Mouse (Mus musculus) heart, adult 8-10 months (tissue): ENCODE results near the gene Gm28635. TPM values are rescaled to one million over a fixed set of nuclear protein-coding genes. Genes with fewer than 3 reads are reported as not detected.
"Not testable (repeated sequence)": the region's sequence is repeated elsewhere in the genome, so short reads cannot be mapped to it uniquely, and the experiment has no call there.

Experiments
- DNase-seq: peaks from one replicate; pipeline ENCODE4 v3.0.0; 2022; ENCODE audit warnings: low spot score
- total RNA-seq, 4 experiments: library from RNA; stranded (reverse); gene quantifications; 2 replicates each; pipeline ENCODE4 v1.2.4; 2022

Gm28635 gene
- total RNA-seq, 4 experiments from 2014 or later, result 2.7 to 9.6 (median 4.9) TPM

DNA sequence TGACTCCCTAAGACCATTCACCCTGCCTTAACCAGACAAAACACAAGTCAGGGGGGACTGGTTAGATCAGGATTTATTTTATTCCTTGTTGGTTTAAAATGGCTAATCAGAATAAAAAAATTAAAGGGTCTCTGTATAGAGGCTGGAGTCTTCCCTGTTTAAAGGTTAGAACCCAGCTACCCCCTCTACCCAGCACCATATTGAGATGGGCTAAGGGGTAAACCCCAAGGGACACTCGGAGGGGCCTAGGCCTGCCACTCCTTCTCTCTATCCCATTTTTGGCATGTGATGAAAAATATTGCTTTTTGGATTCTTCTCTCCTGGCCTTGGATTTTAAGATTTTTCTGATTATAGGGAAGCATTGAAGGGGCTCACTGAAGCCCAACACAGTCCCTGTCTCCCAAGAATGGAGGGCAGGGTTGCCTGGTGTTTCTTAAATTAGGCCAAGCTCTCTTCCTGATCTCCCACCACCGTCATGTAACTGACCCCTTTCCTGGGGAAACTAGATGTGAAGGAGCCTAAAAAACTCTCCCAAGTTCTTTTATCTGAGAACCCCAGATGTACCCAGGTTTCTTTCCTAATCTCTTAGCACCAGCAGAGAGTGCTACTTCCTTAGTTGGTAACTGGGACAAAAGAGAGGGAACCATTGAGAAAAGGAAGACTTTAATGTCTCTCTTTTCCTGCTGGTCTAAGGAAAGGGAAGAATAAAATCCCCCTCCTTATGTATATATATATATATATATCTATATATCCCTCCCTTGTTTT, 10.4 kb upstream of the Gm28635 start:
- no peak for DNase-seq

DNA sequence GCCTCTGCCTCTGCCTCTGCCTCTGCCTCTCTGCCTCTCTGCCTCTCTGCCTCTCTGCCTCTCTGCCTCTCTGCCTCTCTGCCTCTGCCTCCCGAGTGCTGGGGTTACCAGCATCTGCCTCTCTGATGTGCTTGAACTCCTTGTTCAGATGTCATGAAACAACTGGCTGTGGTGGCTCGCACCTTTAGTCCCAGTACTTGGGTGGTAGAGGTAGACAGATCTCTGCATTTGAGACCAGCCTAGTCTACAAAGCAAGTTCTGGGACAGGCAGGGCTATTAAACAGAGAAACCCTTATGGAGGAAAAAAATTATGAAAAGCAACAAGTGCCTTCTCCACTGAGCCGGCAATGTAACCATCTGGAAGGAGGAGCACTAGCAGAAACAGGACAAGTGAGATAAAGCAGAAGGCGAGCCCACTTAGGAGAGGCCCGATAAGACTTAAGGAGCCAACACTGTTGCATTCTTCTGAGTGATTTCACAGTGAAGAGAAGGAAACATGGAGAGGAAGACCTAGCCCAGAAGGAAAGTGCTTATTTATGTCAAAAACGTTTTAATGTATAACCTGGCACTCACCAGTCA, 4.9 kb upstream of the Gm28635 start:
- DNase-seq, result no peak

DNA sequence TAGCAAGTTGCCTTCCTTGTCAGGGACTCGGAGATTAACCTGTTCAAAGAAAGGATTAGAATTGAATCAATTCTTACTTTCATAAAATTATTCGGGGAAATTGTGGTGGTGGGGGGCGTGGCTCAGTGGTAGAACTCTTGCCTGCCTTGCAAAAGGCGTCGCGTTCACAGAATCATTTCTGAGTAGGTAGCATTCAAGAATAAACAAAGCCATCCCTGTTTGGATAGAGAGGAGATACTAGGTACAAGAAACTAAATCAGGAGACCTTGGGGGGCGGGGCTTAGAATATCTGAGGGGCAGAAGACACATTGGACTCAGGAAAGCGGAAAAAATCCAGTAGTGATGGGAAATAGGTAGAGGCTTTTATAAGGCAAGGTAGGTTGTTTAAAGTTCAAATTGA, 1.2 kb upstream of the Gm28635 start, which contains the start of gene Tmx2:
Gene Tmx2, minus strand, starts transcription at position 125 of the 400 bp plus-strand sequence.
- no peak for DNase-seq

DNA sequence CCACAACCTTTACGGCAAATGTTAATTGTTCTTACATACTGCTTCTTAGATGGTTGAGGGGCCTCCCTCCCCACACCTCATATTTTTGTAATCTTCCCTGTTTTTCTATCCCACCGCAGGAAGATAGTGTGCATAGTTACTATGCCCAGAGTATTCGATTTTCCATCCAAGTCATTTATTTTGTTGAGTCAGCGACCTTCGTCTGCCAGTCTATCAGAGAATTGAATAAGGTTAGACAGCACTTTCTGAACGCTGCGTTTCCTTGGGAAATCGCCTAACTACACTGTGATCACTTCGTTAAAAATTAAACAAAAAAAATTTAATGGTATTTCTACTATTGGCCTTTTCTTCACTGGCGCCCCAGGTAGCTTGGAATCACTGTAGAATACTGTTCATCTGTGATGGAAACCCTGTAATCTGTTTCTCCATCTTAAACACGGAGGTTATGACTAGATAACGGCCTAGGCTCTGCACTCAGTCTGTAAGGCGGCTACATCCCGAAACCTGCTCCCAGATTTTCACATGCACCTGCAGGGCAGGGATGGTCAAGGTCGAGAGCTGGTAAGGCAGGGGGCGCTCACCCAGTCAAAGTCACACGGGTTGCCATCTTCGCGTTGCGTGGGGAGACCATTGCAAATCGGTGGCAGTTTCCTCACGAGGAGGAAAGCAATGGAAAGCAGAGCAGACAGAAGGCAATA, 422 bp downstream of the Gm28635 start:
- DNase-seq, result no peak

DNA sequence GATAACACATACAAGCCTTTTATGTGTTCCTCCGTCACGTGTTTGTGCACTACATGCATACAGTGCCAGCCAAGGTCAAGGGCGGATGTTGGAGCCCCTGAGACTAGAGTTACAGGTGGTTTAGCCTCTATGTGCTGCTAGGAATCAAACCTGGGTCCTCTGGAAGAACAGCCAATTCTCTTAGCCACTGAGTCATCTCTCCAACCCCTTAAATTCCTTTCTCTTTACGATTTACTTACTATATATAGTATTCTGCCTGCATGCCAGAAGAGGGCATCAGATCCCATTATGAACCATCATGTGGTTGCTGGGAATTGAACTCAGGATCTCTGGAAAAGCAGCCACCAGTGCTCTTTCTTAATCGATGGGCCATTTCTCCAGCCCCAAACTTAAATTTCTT, 6.3 kb downstream of the Gm28635 start:
- DNase-seq, result not testable (repeated sequence)

DNA sequence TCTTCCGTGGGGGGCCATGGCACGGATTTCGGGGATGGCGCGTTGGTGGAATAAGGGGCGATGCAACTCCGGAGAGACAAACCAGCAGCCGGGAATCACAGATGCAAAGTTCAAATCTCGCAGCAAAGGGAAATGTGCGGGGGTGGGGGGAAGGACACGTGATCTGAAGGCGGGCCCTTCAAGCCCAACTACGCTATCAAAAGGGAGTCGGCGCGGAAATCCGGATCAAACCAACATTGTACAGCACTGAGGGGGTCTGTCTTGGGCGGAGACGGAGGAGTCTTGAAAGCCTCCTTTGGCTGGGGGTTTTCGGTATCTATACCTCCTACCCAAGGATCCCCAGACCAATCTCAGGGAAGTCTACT, 7.3 kb downstream of the Gm28635 start, which contains the start of gene Selenoh:
Gene Selenoh, minus strand, starts transcription at position 202 of the 365 bp plus-strand sequence.
- DNase-seq, result peak; percentile 86

DNA sequence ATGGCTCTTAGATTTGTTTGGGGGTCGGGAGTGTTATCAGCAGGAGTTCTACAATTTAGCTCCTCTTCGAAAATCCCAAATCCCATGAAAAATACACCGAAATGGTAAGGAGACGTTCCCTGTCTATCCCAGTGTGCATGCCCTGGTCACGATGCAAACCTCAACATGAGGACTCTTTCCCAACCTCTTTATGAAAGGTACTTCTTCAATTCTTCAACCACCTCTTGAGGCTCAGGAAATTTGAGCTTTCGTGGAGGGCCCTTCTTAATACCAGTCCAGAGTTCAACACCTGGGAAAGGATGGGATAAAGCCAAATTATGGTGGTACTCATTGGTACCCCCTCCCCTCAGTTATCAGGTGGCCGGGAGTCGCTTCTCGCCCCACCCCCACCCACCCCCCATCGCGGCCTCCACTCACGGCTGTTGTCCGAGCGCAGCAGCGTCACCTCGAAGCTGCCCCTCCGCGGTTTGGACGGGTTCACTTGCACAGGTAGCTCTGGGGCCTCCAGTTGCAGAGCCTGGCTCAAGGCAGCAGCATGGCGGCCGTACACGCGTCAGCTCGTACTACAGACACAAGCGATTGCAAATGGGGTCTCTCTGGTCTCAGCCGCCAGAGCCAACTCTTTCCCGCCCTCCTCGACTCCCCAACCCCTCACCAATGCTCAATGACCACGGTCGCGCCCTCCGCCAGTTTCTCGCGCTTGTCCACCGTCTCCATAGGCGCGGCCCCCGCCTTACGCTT, 7.8 kb downstream of the Gm28635 start:
- no peak for DNase-seq

DNA sequence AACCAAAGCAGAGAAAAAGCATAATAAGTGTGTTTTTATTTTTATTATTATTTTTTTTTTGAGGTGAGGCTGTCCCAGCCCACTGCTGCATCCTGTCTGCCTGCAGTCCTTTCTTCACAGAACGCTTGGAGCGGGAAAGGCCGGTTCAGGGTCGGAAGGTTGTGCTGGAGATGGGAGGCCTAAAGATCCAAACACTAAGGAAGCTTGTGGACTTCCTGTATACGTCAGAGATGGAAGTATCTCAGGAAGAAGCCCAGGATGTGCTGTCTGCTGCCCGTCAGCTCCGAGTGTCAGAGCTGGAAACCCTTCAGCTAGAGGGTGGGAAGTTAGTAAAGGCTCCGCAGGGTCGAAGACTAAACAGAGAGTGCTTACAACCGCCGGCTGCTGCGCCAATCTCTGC, 11.8 kb downstream of the Gm28635 start:
- no peak for DNase-seq

DNA sequence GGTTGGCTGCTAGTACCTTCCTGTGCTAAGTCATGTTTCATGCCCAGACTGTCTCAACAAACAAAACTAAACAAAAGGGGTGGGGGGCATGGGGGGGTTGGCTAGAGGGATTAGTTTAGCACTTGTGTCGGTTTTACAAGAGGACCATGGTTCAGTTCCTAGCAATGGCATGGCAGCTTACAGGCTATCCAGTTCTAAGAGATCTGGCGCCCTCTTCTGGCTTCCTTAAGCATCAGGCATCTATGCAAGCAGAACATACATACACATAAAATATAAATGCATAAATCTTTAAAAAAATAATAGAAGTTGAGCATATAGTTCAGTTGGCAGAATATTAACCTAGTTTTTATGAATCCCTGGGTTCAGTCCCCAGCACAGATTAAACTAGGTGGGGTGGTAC, 15.0 kb downstream of the Gm28635 start:
- peak; percentile 42 for DNase-seq

DNA sequence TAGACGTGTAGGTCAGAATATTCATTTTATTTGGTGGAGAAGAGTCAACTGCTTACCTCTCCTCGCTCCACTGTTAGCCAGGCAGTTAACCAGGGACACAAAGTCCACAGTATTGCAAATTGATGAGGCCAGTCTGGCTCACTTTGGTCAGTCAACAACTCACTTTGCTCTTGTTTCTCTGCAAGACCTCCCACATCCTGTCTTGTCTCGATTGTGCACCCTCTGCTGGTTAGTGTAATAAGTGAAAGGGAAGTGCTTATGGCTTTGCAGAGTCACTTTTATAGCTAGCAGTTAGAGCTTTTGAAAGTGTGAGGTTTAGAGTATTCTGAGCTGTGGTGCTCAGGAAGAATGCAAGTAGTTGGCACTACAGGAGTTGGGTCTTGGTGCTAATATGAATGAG, 17.6 kb downstream of the Gm28635 start:
- DNase-seq, result peak; percentile 79

DNA sequence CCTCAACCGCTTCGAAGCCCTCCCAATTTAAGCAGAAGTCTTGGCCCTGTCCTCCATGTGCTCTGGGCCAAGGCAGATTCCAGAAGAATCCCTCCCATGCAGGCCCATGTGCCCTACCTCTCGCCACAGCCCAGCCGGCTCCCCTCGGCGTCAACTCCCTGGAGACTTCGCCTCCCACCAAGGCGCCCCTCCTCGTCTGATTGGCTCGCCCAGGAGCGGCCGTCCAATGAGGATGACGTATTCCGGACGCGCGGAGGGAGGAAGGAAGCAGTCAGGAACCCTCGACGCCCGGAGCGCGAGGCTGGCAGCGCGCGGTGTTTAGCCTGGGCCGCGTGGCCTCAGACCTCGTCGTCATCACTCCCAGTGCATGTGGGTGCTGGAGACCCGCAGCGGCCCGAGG, 19.0 kb downstream of the Gm28635 start, which contains the start of gene Btbd18:
Gene Btbd18, plus strand, starts transcription at position 274 of the 400 bp plus-strand sequence.
- no peak for DNase-seq

DNA sequence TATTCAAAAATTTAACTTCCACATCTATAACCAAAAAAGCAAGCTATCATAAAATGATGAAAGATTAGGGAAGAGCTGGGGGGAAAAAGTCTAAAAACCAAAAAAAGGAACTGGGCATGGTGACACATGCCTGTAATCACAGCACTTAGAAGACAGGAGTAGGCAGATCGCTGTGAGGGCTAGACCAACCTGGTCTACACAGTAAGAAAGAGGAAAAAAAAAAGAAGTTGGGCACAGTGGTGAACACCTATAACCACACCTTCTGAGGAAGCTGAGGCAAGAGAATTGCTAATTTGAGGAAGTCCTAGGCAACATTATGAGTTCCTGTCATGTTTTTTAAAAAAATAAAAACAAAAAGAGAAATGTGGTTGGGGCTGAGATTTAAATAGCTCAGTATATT, 22.0 kb downstream of the Gm28635 start:
- DNase-seq, result no peak

DNA sequence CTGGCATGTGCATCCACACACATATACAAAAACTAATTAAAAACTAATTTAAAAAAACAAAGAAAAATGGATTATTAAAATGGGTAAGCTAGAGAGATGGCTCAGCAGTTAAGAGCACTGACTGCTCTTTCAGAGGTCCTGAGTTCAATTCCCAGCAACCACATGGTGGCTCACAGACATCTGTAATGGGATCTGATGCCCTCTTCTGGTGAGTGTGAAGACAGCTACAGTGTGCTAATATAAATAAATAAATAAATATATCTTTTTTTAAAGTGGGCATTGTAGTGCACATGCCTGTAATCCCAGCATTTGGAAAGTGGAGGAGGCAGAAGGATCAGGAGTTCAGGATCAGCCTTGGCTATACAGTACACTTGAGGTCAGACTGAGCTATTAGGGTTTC, 24.5 kb downstream of the Gm28635 start:
- DNase-seq, result no peak

DNA sequence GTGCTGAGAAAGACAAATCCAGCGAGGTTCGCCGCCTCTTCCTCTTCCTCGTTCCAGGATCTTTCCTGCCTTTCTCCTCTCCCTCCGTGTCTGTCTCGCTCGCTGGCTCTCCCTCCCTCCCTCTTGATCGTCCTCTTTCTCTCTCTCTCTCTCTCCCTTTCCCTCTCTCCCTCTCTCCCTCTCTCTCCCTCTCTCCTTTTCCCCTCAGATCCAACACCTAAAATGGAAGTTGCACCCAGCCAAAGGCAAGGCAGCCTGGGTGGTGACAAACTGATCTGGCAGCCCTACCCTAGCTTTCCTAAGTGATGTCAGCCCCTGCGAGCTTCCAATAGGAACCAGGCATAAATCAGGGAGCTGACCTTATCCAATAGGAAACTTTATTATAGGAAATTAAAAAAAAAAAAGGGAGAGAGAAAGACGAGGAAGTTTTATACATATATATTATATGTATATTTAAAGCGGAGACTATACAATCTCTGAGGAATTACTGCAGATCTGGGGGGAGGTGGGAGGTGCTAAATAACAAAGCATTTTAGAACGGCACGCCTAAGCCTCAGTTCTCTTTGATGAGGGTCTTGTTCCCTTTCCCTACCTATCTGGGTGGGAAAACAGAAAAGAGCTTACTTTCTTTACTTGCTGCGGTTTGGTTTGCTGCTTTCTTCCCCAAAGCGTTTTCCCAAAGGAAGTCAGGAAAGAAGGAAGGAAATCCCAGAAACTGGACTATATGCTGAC, 27.2 kb downstream of the Gm28635 start, which contains the start of gene Ctnnd1:
Gene Ctnnd1, minus strand, starts transcription at position 302 of the 732 bp plus-strand sequence.
- DNase-seq, result peak; percentile 94

DNA sequence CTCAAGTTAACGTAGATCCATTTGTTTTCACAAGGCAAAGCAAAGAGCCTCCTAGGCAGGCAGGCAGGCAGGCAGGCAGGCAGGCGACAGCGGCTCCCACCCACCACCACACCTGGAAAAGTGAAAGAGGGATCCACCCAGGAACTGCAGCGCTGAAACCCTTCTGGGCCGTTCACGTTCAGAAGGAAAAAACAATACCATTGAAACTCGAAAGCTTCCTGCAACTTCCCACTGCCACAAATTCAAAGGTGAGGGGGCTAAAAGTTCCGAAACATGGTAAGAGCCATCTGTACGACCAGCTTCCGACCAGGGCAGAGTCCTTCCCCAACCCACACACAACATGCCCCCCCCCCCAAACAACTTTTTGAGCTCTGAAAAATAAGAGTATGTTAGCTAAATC, 28.2 kb downstream of the Gm28635 start:
- no peak for DNase-seq

DNA sequence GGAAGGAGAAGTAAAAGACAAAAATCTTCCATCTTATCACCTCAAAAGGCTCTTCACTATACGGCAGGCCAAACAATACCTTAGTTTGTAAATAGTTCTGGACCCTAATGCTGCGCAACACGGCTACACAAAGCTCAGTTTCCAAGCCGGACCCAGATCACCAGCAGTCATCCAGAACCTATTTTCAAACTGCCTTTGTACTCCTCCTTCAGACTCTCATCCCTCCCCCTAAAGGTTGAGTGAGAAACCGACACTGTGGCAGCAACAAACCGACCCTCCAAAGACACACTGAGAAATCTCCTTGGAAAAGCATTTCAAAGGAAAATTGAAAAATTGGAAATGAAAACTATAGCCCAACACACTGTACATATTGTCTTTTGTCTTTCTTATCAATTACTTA, 29.5 kb downstream of the Gm28635 start:
- no peak for DNase-seq

DNA sequence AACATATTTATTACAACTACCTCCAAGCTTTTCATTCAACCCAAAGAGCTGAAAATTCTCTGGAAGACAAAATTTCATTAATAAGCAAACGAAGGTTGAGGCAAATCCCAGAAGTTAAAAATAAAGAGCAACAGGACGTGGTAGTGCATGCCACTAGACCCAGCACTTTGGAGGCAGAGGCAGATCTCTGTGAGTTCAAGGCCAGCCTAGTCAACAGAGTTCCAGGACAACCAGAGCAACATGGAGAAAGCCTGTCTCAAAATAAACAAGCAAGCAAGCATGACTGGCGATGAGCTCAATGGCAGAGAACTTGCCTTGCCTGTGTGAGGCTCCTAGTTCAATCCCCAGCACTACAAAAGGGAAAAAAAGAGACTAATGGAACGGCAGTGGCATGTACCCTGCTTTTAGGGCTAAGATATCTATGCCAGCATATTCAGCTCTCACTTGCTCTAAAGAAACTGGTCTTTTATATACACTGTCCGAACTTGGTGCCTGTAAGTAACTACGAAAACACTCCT, 30.7 kb downstream of the Gm28635 start:
- DNase-seq, result no peak

DNA sequence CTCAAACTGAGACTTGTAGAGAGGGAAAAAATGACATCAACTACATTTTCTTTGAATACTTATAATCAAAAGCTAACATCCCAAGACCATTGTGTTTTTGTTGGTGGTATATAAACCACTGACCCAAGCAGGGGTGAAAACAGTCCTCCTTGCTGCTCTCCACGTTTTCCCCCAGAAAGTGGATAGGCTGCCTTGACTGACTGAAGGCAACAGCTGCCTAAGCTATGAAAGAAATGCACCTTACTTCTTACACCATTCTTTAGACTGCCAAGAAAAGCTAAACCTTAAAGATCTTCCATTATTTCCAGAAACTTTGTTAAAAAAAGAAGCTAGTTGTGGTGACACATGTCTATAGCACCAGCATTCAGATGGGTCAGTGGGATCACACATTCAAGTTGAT, 31.7 kb downstream of the Gm28635 start:
- no peak for DNase-seq

DNA sequence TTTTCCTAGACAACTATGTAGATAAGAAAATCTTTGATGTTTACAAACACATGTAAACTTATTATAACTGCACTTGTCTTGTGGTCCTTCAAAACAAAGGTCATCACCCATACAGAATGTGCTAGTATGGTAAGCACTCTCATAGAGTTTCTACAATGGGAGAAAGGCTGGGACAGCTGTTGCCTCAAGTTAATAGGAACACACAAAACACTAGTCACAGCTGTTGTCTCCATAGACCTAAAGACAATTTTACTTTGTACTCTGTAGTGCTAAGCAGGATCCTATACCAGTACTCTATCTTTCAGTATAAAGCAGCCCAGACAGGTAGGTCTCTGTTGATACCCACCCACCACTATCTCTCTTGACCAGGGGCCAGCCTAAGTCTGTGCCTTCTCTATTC, 37.0 kb downstream of the Gm28635 start:
- no peak for DNase-seq

DNA sequence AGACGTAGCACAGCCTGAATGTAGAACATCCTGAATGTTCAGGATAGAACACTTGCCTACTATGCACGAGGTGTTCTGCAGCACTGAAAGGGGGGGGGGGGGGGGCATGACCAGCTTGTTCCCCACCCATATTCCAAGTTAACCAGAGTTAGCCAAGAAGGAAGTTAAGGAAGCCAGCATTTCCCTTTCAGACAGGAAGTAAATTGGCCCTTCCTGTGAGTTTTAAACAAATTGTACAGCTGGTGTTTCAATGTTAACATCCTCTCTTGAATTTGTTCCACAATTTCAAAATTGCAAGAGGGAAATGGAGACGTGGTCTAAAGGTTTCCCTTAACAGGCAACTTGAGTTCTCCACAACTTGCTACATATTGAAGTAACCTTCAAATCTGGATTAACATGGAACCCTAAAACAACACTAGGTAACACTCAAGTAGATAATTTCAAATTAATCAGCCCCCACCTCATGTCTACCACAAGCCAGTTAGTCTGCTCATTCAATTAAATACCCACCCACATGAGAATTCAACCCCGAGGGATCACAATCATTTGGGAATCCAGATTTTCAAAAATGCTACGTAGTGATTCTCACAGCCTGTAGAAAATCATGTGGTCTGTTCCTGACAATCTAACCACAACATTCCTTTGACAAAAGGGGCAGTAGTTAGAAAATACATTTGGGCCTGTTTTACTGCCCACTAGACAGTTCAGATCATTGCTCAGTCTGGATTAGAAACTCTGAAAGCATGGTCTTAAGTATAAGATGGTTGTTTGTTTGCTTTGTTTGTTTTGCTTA, 39.2 kb downstream of the Gm28635 start:
- DNase-seq, result peak; percentile 84
